Mouse (Mus musculus): ENCODE data around the gene Zcchc13. TPM values are rescaled to one million over a fixed set of nuclear protein-coding genes. Genes with fewer than 3 reads are reported as not detected.
"Not testable (repeated sequence)": the region's sequence is repeated elsewhere in the genome, so short reads cannot be mapped to it uniquely, and the experiment has no call there.

Gene Zcchc13
- total and polyA plus RNA-seq, 3 experiments = not detected

DNA sequence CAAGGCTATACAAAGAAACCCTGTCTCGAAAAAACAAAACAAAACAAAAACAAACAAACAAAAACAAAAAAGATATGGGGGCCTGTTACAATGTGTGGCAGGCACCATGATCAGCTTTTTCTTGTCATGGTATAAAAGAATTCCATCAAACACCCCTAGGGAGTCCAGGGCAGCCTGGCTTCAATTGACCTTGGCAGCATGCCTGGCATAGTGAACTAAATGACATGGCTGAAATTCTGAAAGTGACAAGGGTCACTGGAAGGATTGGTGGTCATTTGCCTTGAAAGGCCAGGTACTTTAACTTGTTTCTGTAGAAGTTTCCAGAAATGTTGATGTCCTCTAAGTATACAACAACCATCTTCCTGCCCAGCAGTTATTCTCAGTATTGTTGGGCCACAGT, 13.9 kb downstream of the Zcchc13 start:
- peak; percentile 11 for DNase-seq

DNA sequence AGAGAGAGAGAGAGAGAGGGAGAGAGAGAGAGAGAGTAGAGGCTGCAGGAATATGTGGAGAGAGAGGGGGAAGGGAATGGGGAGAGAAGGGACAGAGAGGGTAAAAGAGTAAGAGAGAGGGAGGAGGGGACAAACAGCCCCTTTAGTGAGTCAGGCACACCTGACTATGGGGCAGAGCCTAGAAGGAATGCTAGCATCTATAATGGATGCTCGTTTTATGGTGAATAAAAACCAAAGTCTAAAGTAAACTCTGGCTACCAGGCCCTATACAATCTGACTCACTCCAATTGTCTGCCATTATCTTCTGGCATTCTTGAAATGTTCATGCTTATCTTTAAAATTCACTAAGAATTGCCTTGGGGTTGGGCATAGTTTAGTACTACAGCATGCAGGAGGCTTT, 21.7 kb downstream of the Zcchc13 start:
- no peak for DNase-seq

DNA sequence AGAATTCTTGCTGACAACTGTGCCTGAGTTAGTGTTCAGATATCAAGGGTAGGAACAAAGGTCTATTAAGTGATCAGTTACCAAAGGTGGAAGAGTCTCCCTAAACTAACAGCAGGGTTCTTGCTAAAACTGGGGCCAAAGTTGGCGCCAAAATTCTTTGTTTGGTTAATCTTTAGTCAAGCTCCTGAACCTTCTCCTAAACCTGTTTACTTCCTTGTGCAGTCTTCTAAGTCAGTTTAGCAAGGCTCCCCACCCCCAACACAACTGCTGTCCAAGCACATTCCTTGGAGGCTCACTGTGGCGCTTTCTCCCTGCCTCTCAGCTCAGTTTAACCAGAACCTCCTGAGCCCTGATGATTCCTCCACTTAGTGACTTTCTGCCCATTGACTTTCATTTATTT, 22.6 kb downstream of the Zcchc13 start:
- DNase-seq = no peak

DNA sequence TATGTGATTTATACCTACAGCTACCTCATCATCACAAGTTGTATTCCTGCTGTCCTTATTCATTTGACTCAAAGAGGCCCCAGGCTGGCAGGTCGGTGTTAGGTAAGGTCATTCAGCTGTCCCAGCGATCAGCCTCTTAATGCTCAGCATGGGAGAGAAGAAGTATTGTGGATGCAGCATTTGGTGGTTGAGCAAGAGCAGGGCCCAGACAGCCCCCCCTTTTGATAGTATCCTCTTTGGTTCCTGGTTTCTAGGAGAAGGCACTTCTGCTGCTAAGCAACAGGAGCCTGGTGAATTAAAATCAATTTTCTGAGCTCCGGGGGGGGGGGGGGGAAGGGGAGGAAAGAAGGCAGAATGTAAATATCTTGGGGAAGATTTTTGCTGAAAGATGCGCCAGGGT, 28.6 kb downstream of the Zcchc13 start:
- DNase-seq = no peak

DNA sequence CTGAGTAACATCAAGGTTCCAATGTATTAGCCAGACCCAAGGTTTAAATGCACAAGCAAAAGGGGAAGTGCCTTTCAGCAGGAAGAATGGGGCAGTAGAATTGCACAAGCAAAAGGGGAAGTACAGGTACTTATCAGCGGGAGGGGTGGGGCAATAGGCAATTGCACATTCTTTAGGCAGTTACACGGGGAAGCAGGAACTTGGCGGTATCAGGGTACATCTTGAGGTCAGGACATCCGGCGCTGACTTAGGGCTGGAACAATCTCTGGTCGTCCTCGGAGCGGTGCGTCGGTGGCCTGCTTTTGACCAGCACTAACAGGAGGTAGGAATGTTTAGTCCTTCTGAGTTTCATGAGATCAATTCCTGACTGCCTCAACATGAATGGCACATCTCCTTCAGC, 34.1 kb downstream of the Zcchc13 start:
- not testable (repeated sequence) for DNase-seq

DNA sequence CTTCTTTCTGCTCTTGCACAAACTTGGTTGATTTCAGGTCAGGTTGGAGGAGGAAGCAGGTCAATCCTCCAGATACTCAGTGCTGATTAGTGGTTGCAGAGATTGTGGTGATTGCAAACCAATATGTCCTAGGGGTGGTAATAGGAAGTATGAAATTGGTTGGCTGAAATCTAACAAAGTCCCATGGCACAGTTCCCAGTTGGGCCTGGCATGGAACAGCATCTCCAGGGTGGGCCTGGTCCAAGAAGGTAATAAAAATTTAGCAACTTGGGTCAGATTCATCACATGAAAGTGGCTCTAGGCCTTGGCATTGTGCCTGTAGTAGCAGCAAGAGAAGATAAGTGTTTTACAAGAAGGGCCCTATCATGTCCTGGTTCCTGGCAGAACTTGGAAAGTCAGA, 39.9 kb downstream of the Zcchc13 start:
- peak; percentile 17 for DNase-seq

DNA sequence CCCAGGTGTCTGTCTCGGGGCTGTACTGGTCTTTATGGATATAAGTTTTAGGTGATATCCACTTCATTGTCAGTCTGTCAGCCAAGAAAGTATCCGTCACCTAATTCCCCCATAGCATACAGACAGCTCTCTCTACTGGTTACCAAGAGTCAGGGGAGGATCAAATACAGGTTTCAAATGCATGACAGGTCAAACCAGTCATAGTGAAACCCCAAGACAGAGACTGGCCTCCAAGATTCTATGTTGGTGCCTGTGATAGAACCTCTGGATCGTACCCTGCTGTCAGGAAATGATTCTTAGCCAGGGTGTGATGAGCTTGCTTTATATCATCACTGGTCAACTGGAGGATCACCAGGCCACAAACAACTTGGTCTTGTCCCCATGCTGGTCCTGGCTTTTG, 43.4 kb downstream of the Zcchc13 start:
- DNase-seq = no peak

DNA sequence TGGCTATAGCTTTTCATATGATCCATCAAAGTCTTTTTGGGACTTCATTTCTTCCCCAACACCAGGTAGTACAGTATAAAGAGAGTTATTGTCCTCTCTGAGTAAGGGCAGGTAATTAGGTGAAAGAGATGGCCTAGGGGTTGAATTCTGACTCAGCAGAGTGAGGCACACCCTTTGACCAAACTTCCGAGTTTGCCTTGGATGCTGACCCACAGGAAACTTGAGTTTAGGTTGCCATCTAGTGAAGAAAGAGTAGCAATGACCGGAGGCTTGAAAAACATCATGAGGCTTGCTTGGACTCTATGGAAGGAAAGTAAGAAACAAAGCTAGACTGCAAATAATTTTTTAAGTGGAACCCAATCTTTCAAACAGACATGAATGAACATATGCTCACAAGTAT, 44.3 kb downstream of the Zcchc13 start:
- DNase-seq = no peak

Other genes starting within 250 kb of the Zcchc13 start
- not detected for gene Tsx, start 216.1 kb upstream of the Zcchc13 start, total RNA-seq (2021)
- not detected in 2 replicates for gene Tsx, start 216.1 kb upstream of the Zcchc13 start, polyA plus RNA-seq (2012; rRNA removed)
- not detected for gene Gm26992, start 208.6 kb upstream of the Zcchc13 start, total RNA-seq (2021)
- not detected in 2 replicates for gene Gm26992, start 208.6 kb upstream of the Zcchc13 start, polyA plus RNA-seq (2012; rRNA removed)
- gene Slc16a2, start 191.4 kb downstream of the Zcchc13 start, total RNA-seq (2021) = 10 to 100 TPM; 30.7 to 46.6 TPM
- 45.9 and 51.8 TPM in 2 replicates for gene Slc16a2, start 191.4 kb downstream of the Zcchc13 start, polyA plus RNA-seq (2012; rRNA removed)